Mouse (Mus musculus): ENCODE results near the gene Fam43a. TPM values are rescaled to one million over a fixed set of nuclear protein-coding genes. Genes with fewer than 3 reads are reported as not detected.

Fam43a gene
- polyA plus RNA-seq, 1 experiment from 2014 or later, result 14.2 TPM

GRCm38 (mm10) chr16:30604061-30604806 lies 4.7 kb downstream of the Fam43a start:
- DNase-seq (ENCODE audit: low spot score) (no peak), ATAC-seq (ENCODE audit: low FRiP score, low TSS enrichment) (no peak)
- TF ChIP-seq CTCF (IDR thresholded peaks at IDR 0.05; ENCODE audit: low read depth), result no peak
- no peak for TF ChIP-seq EP300 (optimal IDR thresholded peaks at IDR 0.05)
- Histone ChIP-seq H3K27me3 (ENCODE audit: control insufficient read depth, insufficient read depth, low read length) (no peaks in the 10 kb centered on the region), H3K36me3 (ENCODE audit: control insufficient read depth, insufficient read depth, low read length) (no peaks in the 10 kb centered on the region), H3K4me3 (ENCODE audit: low read depth, low read length) (no peak overlapping the region), H3K4me2 (replicated peaks; ENCODE audit: low read depth) (no peak overlapping the region), H3K9me3 (ENCODE audit: control insufficient read depth, low read length) (no peaks in the 10 kb centered on the region), H3K4me1 (replicated peaks; ENCODE audit: control insufficient read depth, insufficient read depth) (peaks cover 6% of the 10 kb centered on the region; the same call in 1 of the 2 replicates), H3K27ac (replicated peaks) (no peak overlapping the region), H3K9ac (ENCODE audit: low read length) (no peak overlapping the region)
- WGBS, result 67% methylated on average over 16 of the region's 16 CpGs

GRCm38 (mm10) chr16:30604807-30605137 lies 5.2 kb downstream of the Fam43a start:
- ATAC-seq (ENCODE audit: low FRiP score, low TSS enrichment) (no peak), DNase-seq (ENCODE audit: low spot score) (no peak)
- WGBS, result 72% methylated on average over 7 of the region's 7 CpGs
- H3K27me3 ChIP-seq (ENCODE audit: control insufficient read depth, insufficient read depth, low read length), result no peaks in the 10 kb centered on the region
- no peak overlapping the region for H3K27ac ChIP-seq (replicated peaks)
- peaks cover 6% of the 10 kb centered on the region; the same call in 1 of the 2 replicates for H3K4me1 ChIP-seq (replicated peaks; ENCODE audit: control insufficient read depth, insufficient read depth)
- no peak overlapping the region for H3K4me3 ChIP-seq (ENCODE audit: low read depth, low read length)
- H3K9ac ChIP-seq (ENCODE audit: low read length), result no peak overlapping the region
- H3K4me2 ChIP-seq (replicated peaks; ENCODE audit: low read depth), result no peak overlapping the region
- no peak for TF ChIP-seq CTCF (IDR thresholded peaks at IDR 0.05; ENCODE audit: low read depth)
- TF ChIP-seq EP300 (optimal IDR thresholded peaks at IDR 0.05), result no peak
- H3K36me3 ChIP-seq (ENCODE audit: control insufficient read depth, insufficient read depth, low read length), result no peaks in the 10 kb centered on the region
- no peaks in the 10 kb centered on the region for H3K9me3 ChIP-seq (ENCODE audit: control insufficient read depth, low read length)

- Histone ChIP-seq H3K27me3 (ENCODE audit: control insufficient read depth, insufficient read depth, low read length) (no peaks in the 10 kb centered on the region), H3K4me1 (replicated peaks; ENCODE audit: control insufficient read depth, insufficient read depth) (peaks cover 6% of the 10 kb centered on the region; the same call in 1 of the 2 replicates), H3K36me3 (ENCODE audit: control insufficient read depth, insufficient read depth, low read length) (no peaks in the 10 kb centered on the region), H3K9ac (ENCODE audit: low read length) (no peak overlapping the region), H3K9me3 (ENCODE audit: control insufficient read depth, low read length) (no peaks in the 10 kb centered on the region), H3K4me2 (replicated peaks; ENCODE audit: low read depth) (no peak overlapping the region), H3K27ac (replicated peaks) (no peak overlapping the region), H3K4me3 (ENCODE audit: low read depth, low read length) (no peak overlapping the region)
- 78% methylated on average over 6 of the region's 6 CpGs for WGBS
- ATAC-seq (ENCODE audit: low FRiP score, low TSS enrichment) (no peak), DNase-seq (ENCODE audit: low spot score) (no peak)
- TF ChIP-seq CTCF (IDR thresholded peaks at IDR 0.05; ENCODE audit: low read depth), result no peak
- no peak for TF ChIP-seq EP300 (optimal IDR thresholded peaks at IDR 0.05)
Observed at GRCm38 (mm10) chr16:30605528-30605927, 6.0 kb downstream of the Fam43a start.

GRCm38 (mm10) chr16:30607868-30608267 lies 8.3 kb downstream of the Fam43a start:
- no peaks in the 10 kb centered on the region for H3K36me3 ChIP-seq (ENCODE audit: control insufficient read depth, insufficient read depth, low read length)
- no peaks in the 10 kb centered on the region for H3K9me3 ChIP-seq (ENCODE audit: control insufficient read depth, low read length)
- TF ChIP-seq CTCF (IDR thresholded peaks at IDR 0.05; ENCODE audit: low read depth), result no peak
- H3K27ac ChIP-seq (replicated peaks), result no peak overlapping the region
- H3K9ac ChIP-seq (ENCODE audit: low read length), result no peak overlapping the region
- 71% methylated on average over 3 of the region's 3 CpGs for WGBS
- no peak overlapping the region for H3K4me2 ChIP-seq (replicated peaks; ENCODE audit: low read depth)
- no peak for ATAC-seq (ENCODE audit: low FRiP score, low TSS enrichment)
- H3K4me3 ChIP-seq (ENCODE audit: low read depth, low read length), result no peak overlapping the region
- 0 out of 2 replicates have a peak, but pooled peaks cover 2% of the 10 kb centered on the region for H3K4me1 ChIP-seq (replicated peaks; ENCODE audit: control insufficient read depth, insufficient read depth)
- no peaks in the 10 kb centered on the region for H3K27me3 ChIP-seq (ENCODE audit: control insufficient read depth, insufficient read depth, low read length)
- DNase-seq (ENCODE audit: low spot score), result no peak

GRCm38 (mm10) chr16:30611331-30611730 lies 11.8 kb downstream of the Fam43a start:
- Histone ChIP-seq H3K27ac (replicated peaks) (no peak overlapping the region), H3K9ac (ENCODE audit: low read length) (no peak overlapping the region), H3K4me1 (replicated peaks; ENCODE audit: control insufficient read depth, insufficient read depth) (no peaks in the 10 kb centered on the region), H3K9me3 (ENCODE audit: control insufficient read depth, low read length) (no peaks in the 10 kb centered on the region), H3K27me3 (ENCODE audit: control insufficient read depth, insufficient read depth, low read length) (no peaks in the 10 kb centered on the region), H3K4me2 (replicated peaks; ENCODE audit: low read depth) (no peak overlapping the region), H3K4me3 (ENCODE audit: low read depth, low read length) (no peak overlapping the region), H3K36me3 (ENCODE audit: control insufficient read depth, insufficient read depth, low read length) (no peaks in the 10 kb centered on the region)
- no peak for TF ChIP-seq EP300 (optimal IDR thresholded peaks at IDR 0.05)
- no peak for TF ChIP-seq CTCF (IDR thresholded peaks at IDR 0.05; ENCODE audit: low read depth)
- ATAC-seq (ENCODE audit: low FRiP score, low TSS enrichment) (no peak), DNase-seq (ENCODE audit: low spot score) (no peak)
- WGBS, result 72% methylated on average over 5 of the region's 5 CpGs

GRCm38 (mm10) chr16:30613122-30613521 lies 13.6 kb downstream of the Fam43a start:
- H3K27me3 ChIP-seq (ENCODE audit: control insufficient read depth, insufficient read depth, low read length), result no peaks in the 10 kb centered on the region
- H3K9me3 ChIP-seq (ENCODE audit: control insufficient read depth, low read length), result no peaks in the 10 kb centered on the region
- ATAC-seq (ENCODE audit: low FRiP score, low TSS enrichment) (no peak), DNase-seq (ENCODE audit: low spot score) (no peak)
- H3K4me2 ChIP-seq (replicated peaks; ENCODE audit: low read depth), result no peak overlapping the region
- no peak overlapping the region for H3K9ac ChIP-seq (ENCODE audit: low read length)
- H3K36me3 ChIP-seq (ENCODE audit: control insufficient read depth, insufficient read depth, low read length), result no peaks in the 10 kb centered on the region
- no peak overlapping the region for H3K27ac ChIP-seq (replicated peaks)
- TF ChIP-seq EP300 (optimal IDR thresholded peaks at IDR 0.05), result no peak
- no peak for TF ChIP-seq CTCF (IDR thresholded peaks at IDR 0.05; ENCODE audit: low read depth)
- no peak overlapping the region for H3K4me3 ChIP-seq (ENCODE audit: low read depth, low read length)
- H3K4me1 ChIP-seq (replicated peaks; ENCODE audit: control insufficient read depth, insufficient read depth), result no peaks in the 10 kb centered on the region
- 56% methylated on average over 7 of the region's 7 CpGs for WGBS

Measured in stomach, postnatal 0 days (tissue).